Mouse (Mus musculus) frontal cortex, adult 2 months (tissue): Measurements from ENCODE around the gene Hist1h4j. TPM values are rescaled to one million over a fixed set of nuclear protein-coding genes. Genes with fewer than 3 reads are reported as not detected.
"Not testable (repeated sequence)": the region's sequence is repeated elsewhere in the genome, so short reads cannot be mapped to it uniquely, and the experiment has no call there.

Source experiments
- DNase-seq, 2 experiments: peaks; one replicate each; pipeline ENCODE4 v3.0.0; 2022; ENCODE audit warnings: low spot score in 1 of 2; ENCODE audit errors: extremely low spot score in 1 of 2
- polyA plus RNA-seq: library from polyadenylated mRNA; depleted of rRNA; stranded (reverse); fragments of >200 nt; gene quantifications from 2 replicates; pipeline ENCODE4 v1.2.3, GENCODE M21; 2012; rRNA removed

Hist1h4j gene
- 3.3 and 4.1 TPM in 2 replicates for polyA plus RNA-seq

DNA sequence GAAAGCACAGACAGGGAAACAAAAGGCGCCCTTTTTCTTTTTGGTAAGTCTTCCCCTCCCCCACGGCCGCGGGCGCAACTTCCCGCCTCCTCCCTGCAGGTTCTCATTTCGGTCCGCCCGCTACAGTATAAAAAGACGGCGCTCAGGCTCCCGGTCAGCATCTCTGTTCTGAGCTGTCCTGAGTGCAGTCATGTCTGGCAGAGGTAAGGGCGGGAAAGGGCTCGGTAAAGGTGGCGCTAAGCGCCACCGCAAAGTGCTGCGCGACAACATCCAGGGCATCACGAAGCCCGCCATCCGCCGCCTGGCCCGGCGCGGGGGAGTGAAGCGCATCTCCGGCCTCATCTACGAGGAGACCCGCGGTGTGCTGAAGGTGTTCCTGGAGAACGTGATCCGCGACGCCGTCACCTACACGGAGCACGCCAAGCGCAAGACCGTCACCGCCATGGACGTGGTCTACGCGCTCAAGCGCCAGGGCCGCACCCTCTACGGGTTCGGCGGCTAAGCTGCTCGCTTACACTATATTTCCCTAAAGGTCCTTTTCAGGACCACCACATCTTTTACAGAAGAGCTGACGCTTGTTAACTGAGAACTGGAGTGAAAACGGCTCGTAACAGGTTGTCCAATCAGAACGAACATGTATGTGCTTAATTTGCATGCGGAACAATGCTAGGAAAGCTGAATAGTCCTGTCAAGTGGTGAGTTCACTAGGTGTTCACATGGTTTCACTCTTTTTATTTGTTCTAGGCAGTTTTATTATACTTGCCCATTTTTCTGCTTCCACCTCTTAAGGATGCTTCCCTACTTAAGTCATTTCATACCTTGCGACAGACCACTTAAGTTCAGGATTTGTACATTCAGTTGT is at the start of gene Hist1h4j:
TSS of gene Hist1h4j (plus strand) at position 159 of the 862 bp plus-strand sequence.
- DNase-seq: peak; percentile 72 to 85

DNA sequence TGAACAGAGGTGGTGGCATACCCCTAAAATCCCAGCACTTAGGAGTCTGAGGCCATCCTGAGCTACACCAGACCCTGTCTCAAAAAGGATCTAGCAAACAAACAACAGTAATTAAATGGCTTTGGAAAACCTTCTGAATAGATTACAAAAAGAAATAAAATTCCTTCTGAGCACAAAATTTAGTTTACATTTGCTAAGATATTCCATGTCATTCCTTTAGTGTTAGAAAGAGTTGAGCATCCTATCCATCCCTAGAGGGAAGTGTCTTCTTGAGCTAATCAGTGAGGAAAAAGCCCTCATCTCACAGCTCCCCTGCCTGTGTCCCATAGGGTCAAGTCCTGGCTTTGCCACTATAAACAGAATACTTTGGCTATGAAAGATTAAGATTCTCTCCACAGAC is 37.1 kb upstream of the Hist1h4j start, which contains the start of gene Olfr1359:
TSS of gene Olfr1359 (plus strand) at position 301 of the 400 bp plus-strand sequence.
- no peak for DNase-seq

DNA sequence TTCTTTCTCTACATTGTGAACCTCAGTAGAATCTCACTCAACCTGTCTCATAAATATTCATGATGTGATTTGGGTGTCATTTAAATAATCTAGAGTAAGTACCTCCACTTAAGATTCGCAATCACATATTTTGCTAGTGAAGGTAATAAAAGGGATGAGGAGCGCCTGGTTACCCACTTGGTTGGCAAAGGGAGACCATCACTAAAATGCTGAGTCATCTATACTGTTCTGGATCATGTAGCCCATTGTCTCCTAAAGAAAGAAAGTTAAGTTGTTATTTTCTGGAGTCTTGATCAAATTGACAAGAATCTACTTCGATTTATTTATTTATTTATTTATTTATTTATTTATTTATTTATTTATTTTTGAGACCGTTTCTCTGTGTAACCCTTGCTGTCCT is 28.2 kb upstream of the Hist1h4j start:
- no peak for DNase-seq

DNA sequence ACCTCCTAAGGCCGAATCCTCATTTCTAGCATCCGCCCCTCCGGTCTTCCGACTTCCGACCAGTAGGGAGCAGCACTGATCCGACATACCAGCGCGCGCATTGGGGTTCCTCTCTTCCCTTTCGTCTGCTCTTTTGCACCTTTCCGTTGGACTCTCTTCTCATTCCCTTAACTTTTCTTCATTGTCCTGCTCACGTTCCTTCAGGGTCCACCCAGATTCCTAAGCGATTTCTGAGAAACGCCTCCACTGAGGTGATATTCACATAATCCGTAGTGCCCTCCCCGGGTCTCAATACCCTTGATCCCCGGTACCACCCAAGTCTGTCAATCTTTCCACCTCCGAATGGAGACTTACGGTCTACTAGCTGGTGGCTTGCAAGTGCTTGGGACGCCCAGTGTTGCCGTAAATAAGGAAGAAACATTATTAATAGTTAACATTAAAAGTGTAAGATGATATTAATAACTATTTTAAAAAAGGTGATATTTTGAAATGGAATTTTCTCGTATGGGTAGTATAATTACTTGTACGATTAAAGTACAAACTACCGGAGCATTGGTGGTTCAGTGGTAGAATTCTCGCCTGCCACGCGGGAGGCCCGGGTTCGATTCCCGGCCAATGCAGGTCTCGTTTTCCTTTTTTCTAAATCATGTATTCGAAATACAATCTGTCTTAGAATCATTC is 24.7 kb upstream of the Hist1h4j start:
- DNase-seq: peak; percentile 73 to 95

DNA sequence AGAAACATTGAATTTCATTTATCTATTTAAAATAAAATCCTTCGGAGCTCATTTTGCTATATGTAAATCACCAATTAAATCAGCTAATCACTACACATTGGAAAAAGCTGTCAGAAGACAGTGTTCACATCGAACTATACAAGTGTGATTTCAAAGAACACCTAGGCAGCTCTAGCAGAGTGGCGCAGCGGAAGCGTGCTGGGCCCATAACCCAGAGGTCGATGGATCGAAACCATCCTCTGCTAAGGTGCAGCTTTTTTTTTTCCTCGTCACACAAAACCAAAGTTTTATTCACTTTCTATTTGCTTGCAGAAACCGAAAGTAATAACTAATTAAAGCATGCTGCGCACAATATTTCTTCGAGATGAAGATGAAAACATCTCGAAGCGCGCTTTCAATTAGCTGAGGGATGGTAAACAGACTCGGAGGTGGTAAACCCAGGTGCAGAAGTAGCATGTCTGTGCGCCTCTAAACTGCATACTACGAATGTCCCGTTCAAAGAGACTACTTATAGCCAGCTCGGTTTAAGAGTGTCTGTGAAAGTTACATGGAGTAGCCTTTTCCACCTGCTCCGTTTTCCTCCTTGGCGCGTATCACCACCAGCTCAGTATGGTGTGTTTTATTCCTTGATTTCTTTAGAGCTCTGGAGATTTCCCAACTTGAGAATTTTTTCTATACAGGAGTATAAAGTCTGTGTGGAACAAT is 23.9 kb upstream of the Hist1h4j start:
- DNase-seq: peak; percentile 69 to 93

DNA sequence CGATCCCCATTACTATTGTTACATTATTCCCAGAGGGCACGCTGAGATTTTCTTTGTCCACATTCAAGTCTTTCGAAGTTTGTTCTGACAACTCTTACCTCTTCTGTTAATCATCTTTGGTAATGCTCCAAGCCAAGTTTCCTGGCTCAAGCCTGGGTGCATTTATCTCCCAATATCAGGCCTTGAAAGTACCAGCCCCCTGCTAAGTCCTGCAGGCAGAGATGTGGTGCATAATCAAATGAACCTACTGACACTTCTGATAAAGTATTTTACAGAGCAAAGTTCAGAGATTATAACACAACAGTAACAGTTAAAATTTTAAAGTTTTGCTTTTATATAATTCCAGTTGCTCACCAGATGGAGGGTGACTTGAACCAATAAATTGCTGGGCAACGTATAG is 23.2 kb upstream of the Hist1h4j start:
- DNase-seq: no peak

DNA sequence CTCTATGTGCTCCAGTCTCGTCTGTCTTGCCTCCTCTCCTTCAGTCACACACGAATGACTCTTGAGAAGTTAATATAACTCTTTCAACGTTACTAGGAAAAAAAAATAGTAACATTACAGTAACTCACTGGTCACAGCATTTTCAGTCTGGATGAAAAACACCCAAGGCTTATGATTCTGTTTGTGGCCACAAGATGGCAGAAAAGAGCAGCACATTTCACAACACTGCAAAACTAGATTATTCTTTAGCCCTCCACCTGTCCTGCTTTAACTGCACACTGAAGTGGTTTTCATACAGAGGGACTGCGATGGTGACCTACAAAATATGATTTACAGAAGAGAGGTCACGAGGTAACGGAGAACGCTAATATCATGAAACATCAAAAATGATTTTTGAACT is 20.1 kb upstream of the Hist1h4j start:
- peak; percentile 66 to 86 for DNase-seq

DNA sequence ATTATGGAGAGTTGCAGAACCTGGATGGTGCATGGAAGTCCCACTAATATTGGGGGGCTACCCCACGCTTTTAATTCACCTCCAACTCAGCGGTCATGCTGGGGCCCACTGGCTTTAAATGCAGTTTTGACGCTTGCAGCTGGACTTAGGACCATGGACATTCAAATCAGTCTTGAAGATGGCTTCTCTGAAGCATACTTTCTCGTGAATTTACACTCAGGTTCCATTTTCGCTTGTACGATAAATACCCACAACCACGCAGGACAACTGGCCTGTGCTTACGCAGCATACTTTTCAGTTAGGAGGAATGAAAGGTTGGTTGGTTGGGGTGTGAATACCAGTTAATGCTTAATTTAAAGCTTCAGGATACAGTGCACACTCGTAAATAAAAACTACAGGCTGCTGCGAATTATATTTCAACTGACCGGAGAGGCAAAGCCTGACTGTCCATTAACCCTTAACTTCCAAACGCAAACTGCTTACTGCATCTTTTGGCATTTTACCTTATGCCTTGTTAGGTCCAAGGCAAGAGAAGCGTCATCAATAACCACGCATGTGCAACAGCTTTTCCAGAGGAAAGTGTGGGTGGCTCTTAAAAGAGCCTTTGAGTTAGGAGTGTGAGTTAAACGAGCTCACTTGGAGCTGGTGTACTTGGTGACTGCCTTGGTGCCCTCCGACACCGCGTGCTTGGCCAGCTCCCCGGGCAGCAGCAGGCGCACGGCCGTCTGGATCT is 19.6 kb upstream of the Hist1h4j start:
- peak in 1 of 2 experiments; percentile 47 for DNase-seq

DNA sequence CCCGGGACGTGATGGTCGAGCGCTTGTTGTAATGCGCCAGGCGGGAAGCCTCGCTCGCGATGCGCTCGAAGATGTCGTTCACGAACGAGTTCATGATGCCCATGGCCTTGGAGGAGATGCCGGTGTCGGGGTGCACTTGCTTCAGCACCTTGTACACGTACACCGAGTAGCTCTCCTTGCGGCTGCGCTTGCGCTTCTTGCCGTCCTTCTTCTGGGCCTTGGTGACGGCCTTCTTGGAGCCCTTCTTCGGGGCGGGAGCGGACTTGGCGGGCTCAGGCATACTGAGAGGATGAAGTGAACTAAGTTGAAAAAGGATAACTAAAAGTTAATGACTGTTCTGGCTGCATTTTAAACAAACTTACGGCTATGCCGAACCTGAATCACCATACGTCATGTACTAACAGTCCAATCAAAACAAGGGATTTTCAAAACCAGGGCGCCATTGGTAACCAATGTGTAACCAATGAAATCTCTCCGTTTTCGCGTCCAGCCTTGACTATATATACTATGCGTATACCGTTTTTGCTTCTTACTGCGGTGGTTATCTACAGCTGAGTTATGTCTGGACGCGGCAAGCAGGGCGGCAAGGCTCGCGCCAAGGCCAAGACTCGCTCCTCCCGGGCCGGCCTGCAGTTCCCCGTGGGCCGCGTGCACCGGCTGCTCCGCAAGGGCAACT is 18.9 kb upstream of the Hist1h4j start, which contains the start of the genes Hist1h2bl and Hist1h2ai:
TSS of gene Hist1h2bl (minus strand) at position 280 of the 676 bp plus-strand sequence.
TSS of gene Hist1h2ai (plus strand) at position 559 of the 676 bp plus-strand sequence.
- peak; percentile 94 to 97 for DNase-seq

DNA sequence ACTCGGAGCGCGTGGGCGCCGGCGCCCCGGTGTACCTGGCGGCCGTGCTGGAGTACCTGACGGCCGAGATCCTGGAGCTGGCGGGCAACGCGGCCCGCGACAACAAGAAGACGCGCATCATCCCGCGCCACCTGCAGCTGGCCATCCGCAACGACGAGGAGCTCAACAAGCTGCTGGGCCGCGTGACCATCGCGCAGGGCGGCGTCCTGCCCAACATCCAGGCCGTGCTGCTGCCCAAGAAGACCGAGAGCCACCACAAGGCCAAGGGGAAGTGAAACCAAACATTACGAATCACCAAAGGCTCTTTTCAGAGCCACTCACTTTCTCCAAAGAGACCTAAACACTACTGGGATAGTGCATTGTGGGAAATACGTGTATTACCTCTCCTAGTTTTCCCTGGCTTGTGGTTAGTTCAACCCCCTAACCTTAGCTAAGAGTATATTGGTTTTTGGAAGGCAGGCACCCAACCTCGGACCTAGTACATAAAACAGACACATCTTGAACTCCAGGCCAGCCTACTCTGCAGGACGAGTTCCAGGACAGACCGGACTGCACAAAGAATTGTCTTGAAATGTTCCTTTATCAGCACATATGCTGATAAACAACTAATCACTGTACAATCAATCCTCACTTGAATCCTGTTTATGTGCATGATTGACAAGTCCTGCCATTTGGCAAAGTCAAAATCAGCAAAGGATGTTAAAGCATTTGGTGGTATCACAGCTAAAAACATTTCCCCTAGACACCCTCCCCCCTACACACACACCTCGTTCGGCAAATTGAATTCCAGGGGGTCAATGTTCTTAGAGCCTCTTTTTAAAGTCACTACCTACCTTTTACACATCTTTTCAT is 18.1 kb upstream of the Hist1h4j start:
- not testable (repeated sequence) for DNase-seq

DNA sequence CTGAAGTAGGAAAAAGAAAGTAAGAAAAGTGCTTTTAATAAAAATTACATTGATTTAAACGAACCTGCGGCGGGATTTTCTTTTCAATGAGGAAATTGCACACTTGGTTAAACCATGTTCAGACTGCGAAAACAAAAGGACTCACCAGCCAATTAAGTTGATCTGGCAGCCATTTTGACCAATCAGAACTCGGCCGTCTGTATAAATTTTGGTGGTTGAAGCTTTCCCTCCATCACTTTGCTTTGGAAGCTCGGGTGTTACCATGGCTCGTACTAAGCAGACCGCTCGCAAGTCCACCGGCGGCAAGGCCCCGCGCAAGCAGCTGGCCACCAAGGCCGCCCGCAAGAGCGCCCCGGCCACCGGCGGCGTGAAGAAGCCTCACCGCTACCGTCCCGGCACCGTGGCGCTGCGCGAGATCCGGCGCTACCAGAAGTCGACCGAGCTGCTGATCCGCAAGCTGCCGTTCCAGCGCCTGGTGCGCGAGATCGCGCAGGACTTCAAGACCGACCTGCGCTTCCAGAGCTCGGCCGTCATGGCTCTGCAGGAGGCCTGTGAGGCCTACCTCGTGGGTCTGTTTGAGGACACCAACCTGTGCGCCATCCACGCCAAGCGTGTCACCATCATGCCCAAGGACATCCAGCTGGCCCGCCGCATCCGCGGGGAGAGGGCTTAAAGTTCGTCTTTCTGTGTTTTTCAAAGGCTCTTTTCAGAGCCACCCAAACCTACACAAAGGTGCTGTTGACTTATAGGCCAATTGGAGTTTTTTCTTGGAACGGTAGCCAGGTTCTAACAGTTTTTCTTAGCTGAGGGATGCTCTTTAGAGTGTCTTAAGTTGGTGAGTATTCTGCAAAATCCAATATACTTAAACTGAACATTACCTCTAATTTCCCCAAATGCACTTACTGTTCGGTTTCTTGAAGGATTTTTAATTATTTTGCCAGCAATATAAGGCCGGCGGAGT is 17.2 kb upstream of the Hist1h4j start, which contains the start of gene Hist1h3h:
TSS of gene Hist1h3h (plus strand) at position 263 of the 961 bp plus-strand sequence.
- peak; percentile 84 to 95 for DNase-seq

DNA sequence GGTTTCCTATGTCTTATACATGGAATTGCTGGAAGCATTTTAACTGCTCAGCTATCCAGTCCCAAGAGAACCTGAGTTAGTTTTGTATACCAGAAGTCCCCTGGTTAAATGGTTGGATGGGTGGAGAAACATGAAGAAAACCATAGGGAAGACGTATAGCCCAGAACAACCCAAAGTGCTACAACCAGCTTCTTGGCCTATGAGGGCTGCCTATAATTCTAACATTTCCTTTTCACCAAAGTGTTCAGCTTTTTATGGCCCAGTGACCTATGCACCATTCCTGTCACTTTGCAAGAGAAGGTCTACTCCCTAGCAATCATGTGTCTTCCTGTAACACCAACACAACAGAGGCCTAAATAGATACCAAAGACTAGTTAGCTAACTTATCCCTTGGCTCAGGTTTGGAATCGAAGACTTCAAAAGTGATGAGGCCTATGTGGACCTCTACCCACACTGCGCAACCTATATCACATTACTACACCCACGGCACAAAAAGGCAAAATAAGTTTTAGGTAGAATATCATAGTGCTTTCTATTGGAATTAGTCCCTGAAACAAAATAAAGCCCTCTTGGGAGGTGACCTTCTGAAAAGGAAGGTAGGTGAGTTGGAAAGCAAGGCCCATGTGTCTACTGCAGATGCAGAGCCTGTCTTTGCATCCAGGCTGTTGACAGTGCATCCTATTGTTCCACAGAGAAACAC is 16.3 kb upstream of the Hist1h4j start:
- DNase-seq: no peak

DNA sequence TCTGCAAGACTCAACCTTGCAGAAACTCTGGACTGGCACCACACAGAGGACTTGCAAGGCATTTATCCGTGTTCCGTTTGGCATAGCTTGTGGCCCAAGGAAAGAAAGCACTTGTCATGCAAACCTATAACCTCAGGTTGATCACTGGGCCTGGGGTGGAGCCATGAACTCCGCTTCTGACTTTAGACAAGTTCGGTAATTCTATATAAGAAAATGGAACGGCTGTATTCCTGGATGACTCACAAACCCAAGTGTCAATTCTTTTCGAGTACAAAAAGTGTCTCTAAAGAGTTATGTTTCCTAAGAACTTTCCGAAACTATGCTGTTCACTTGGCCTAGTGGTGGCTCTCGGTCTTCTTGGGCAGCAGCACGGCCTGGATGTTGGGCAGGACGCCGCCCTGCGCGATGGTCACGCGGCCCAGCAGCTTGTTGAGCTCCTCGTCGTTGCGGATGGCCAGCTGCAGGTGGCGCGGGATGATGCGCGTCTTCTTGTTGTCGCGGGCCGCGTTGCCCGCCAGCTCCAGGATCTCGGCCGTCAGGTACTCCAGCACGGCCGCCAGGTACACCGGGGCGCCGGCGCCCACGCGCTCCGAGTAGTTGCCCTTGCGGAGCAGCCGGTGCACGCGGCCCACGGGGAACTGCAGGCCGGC is 13.6 kb upstream of the Hist1h4j start:
- not testable (repeated sequence) for DNase-seq

DNA sequence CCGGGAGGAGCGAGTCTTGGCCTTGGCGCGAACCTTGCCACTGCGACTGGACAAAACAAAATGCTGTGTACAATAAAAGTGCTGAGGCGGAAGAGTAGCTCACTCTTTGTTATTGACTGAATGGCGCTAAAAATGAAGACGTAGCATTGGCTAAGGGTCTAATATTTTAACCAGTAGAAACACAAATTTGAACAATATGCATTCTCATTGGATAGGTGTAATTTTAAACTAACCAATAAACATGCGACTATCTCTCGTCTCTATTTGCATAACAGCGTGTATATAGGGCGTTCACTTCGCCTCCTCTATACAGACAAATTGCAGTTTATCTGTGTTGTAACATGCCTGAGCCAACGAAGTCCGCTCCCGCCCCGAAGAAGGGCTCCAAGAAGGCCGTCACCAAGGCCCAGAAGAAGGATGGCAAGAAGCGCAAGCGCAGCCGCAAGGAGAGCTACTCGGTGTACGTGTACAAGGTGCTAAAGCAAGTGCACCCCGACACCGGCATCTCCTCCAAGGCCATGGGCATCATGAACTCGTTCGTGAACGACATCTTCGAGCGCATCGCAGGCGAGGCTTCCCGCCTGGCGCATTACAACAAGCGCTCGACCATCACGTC is 13.0 kb upstream of the Hist1h4j start, which contains the start of gene Hist1h2bm:
TSS of gene Hist1h2bm (plus strand) at position 288 of the 616 bp plus-strand sequence.
- peak; percentile 74 to 86 for DNase-seq

DNA sequence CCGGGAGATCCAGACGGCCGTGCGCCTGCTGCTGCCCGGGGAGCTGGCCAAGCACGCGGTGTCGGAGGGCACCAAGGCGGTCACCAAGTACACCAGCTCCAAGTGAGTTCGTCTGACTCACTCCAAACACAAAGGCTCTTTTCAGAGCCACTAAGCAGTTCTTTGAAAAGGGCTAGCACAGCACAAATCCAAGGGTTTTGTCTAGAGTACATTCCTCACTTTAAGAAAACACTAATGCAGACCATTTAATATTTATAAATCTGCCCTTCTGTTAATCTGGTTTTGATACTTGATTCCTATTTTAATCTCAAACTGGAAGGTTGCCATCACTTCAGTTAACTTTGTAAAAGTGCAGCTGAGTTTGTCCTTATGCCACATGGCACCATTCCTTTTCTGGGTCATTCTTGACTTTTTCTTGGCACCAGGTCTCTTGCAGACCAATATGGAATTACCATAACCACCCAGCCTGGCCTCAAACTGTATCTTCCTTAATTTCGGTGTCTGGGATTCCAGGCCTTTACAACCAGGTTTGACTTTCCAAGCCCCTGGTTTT is 12.4 kb upstream of the Hist1h4j start:
- no peak for DNase-seq
